Mouse (Mus musculus): ENCODE measurements around the gene Klrb1f.
"Not testable (repeated sequence)": the region's sequence is repeated elsewhere in the genome, so short reads cannot be mapped to it uniquely, and the experiment has no call there.

Klrb1f gene

GRCm38 (mm10) chr6:129049596-129050251 lies 4.0 kb downstream of the Klrb1f start:
- no peak for DNase-seq

GRCm38 (mm10) chr6:129051086-129051485 lies 5.4 kb downstream of the Klrb1f start:
- DNase-seq, result no peak

GRCm38 (mm10) chr6:129051731-129052130 lies 6.0 kb downstream of the Klrb1f start:
- no peak for DNase-seq

- DNase-seq, result no peak
Observed at GRCm38 (mm10) chr6:129056237-129056636, 10.5 kb downstream of the Klrb1f start.

GRCm38 (mm10) chr6:129058013-129058412 lies 12.3 kb downstream of the Klrb1f start:
- no peak for DNase-seq

GRCm38 (mm10) chr6:129065407-129065806 lies 19.7 kb downstream of the Klrb1f start:
- no peak for DNase-seq

GRCm38 (mm10) chr6:129065857-129066256 lies 20.2 kb downstream of the Klrb1f start:
- no peak for DNase-seq

- no peak for DNase-seq
Observed at GRCm38 (mm10) chr6:129066530-129066929, 20.8 kb downstream of the Klrb1f start.

- no peak for DNase-seq
Observed at GRCm38 (mm10) chr6:129066986-129067385, 21.3 kb downstream of the Klrb1f start.

GRCm38 (mm10) chr6:129085098-129085497 lies 39.4 kb downstream of the Klrb1f start:
- DNase-seq, result no peak

- DNase-seq, result not testable (repeated sequence)
Observed at GRCm38 (mm10) chr6:129086031-129086430, 40.3 kb downstream of the Klrb1f start.

- no peak for DNase-seq
Observed at GRCm38 (mm10) chr6:129088161-129088560, 42.5 kb downstream of the Klrb1f start.

- DNase-seq, result not testable (repeated sequence)
Observed at GRCm38 (mm10) chr6:129088596-129088995, 42.9 kb downstream of the Klrb1f start.

- DNase-seq, result no peak
Observed at GRCm38 (mm10) chr6:129095166-129095565, 49.5 kb downstream of the Klrb1f start.

GRCm38 (mm10) chr6:129097929-129098328 lies 52.2 kb downstream of the Klrb1f start:
- DNase-seq, result no peak

GRCm38 (mm10) chr6:129100794-129101193 lies 55.1 kb downstream of the Klrb1f start, which contains the start of gene Clec2e:
Clec2e (minus strand) TSS chr6:129100913.
- DNase-seq, result not testable (repeated sequence)

GRCm38 (mm10) chr6:129101604-129102003 lies 55.9 kb downstream of the Klrb1f start:
- no peak for DNase-seq

GRCm38 (mm10) chr6:129102858-129103555 lies 57.3 kb downstream of the Klrb1f start:
- DNase-seq, result no peak

Data from cerebellum, adult 11 months (tissue).